In genomic region chr11:96175951-96176530, GRCm38 (mm10) we compare ENCODE assay signal across 24 mouse cellular contexts. TPM values are rescaled to one million over a fixed set of nuclear protein-coding genes. Genes with fewer than 3 reads are reported as not detected.
DNase-seq lines count a peak whose midpoint lies in the region; ATAC-seq lines count a peak whose summit lies in the region.
"Had no signal": no experiment of that assay in that cellular context is flagged by ENCODE, and none has a peak within 500 bp of the region (broad histone marks: within the 10 kb centered on the region; RNA-seq: fewer than 3 reads in every experiment).

No protein-coding gene starts in this region.

- no peaks in the 10 kb centered on the region for H3K9me3 ChIP-seq in hindbrain, embryonic 11.5 days (ENCODE audit: control insufficient read depth, low read length)
- 0 out of 2 replicates have a peak, but pooled peaks cover 4% of the 10 kb centered on the region for H3K9me3 ChIP-seq in hindbrain, embryonic 16.5 days (ENCODE audit: control insufficient read depth, low read length)
- no peaks in the 10 kb centered on the region for H3K9me3 ChIP-seq in midbrain, embryonic 11.5 days (ENCODE audit: control insufficient read depth, low read length)
- H3K9me3 ChIP-seq in midbrain, embryonic 16.5 days (replicated peaks; ENCODE audit: control insufficient read depth, low read length, poor library complexity, severe bottlenecking) = no peaks in the 10 kb centered on the region; the same call in 1 of the 2 replicates
- H3K9me3 ChIP-seq in embryonic facial prominence, embryonic 10.5 days = no peaks in the 10 kb centered on the region
- H3K9me3 ChIP-seq: embryonic facial prominence, embryonic 12.5 days; forebrain, embryonic 13.5 days; forebrain, embryonic 15.5 days had no signal

- no peak overlapping the region for H3K4me3 ChIP-seq in hindbrain, embryonic 11.5 days (ENCODE audit: low read depth, low read length)
- H3K4me3 ChIP-seq in hindbrain, embryonic 16.5 days (ENCODE audit: low read length) = no peak overlapping the region
- no peak overlapping the region for H3K4me3 ChIP-seq in midbrain, embryonic 11.5 days (ENCODE audit: low read depth, low read length)
- no peak overlapping the region for H3K4me3 ChIP-seq in midbrain, embryonic 16.5 days (ENCODE audit: low read depth, low read length)
- no peak overlapping the region for H3K4me3 ChIP-seq in embryonic facial prominence, embryonic 10.5 days
- H3K4me3 ChIP-seq: embryonic facial prominence, embryonic 12.5 days; forebrain, embryonic 13.5 days; forebrain, embryonic 15.5 days had no signal

- no peak overlapping the region for H3K27ac ChIP-seq in hindbrain, embryonic 11.5 days (ENCODE audit: low read depth, low read length)
- no peak overlapping the region for H3K27ac ChIP-seq in hindbrain, embryonic 16.5 days (ENCODE audit: low read depth, low read length)
- no peak overlapping the region for H3K27ac ChIP-seq in midbrain, embryonic 11.5 days (ENCODE audit: low read depth, low read length)
- H3K27ac ChIP-seq in midbrain, embryonic 16.5 days (ENCODE audit: low read length) = no peak overlapping the region
- H3K27ac ChIP-seq in embryonic facial prominence, embryonic 10.5 days (replicated peaks) = no peak overlapping the region
- H3K27ac ChIP-seq: embryonic facial prominence, embryonic 12.5 days; forebrain, embryonic 13.5 days; forebrain, embryonic 15.5 days had no signal

- no peak overlapping the region for H3K4me2 ChIP-seq in hindbrain, embryonic 11.5 days (replicated peaks; ENCODE audit: low read depth, low read length)
- no peak overlapping the region for H3K4me2 ChIP-seq in hindbrain, embryonic 16.5 days (ENCODE audit: low read length)
- no peak overlapping the region for H3K4me2 ChIP-seq in midbrain, embryonic 11.5 days
- no peak overlapping the region for H3K4me2 ChIP-seq in midbrain, embryonic 16.5 days (ENCODE audit: low read length)
- H3K4me2 ChIP-seq: embryonic facial prominence, embryonic 12.5 days; forebrain, embryonic 13.5 days; forebrain, embryonic 15.5 days had no signal

- H3K9ac ChIP-seq in hindbrain, embryonic 11.5 days (ENCODE audit: low read depth, low read length) = no peak overlapping the region
- H3K9ac ChIP-seq in hindbrain, embryonic 16.5 days (ENCODE audit: low read depth, low read length) = no peak overlapping the region
- H3K9ac ChIP-seq in midbrain, embryonic 11.5 days (ENCODE audit: low read length) = no peak overlapping the region
- H3K9ac ChIP-seq in midbrain, embryonic 16.5 days (ENCODE audit: low read depth, low read length) = no peak overlapping the region
- H3K9ac ChIP-seq: embryonic facial prominence, embryonic 12.5 days; forebrain, embryonic 13.5 days; forebrain, embryonic 15.5 days; forebrain, postnatal 0 days had no signal

- no peak for ATAC-seq in hindbrain, embryonic 11.5 days (ENCODE audit: low FRiP score)
- no peak for ATAC-seq in hindbrain, embryonic 16.5 days
- no peak for ATAC-seq in midbrain, embryonic 11.5 days (ENCODE audit: low FRiP score)
- ATAC-seq in midbrain, embryonic 16.5 days = no peak
- ATAC-seq: forebrain, embryonic 13.5 days; forebrain, embryonic 15.5 days; forebrain, postnatal 0 days had no signal

- DNase-seq in embryo, embryonic 9.5 days (ENCODE audit: extremely low spot score) = peak; percentile 24
- no peak for DNase-seq in embryo, embryonic 10 days (ENCODE audit: low spot score)
- peak; percentile 50 for DNase-seq in hindbrain, embryonic 11.5 days (ENCODE audit: low spot score)
- DNase-seq in midbrain, embryonic 11.5 days (ENCODE audit: low spot score, missing footprints) = peak; percentile 95
- peak; percentile 12 for DNase-seq in embryonic facial prominence, embryonic 10.5 days (ENCODE audit: low spot score)
- DNase-seq in right cerebral cortex, postnatal 4 days = no peak
- DNase-seq: adrenal gland, adult 2 months; adrenal gland, postnatal 10 days; adrenal gland, postnatal 25 days; cerebellum, adult 11 months; cerebellum, adult 18-20 months; cerebellum, adult 8-10 months; cerebellum, adult 9-11 months; cerebellum, postnatal 14 days; cerebellum, postnatal 36 days had no signal

- WGBS in hindbrain, embryonic 11.5 days = under 1% methylated on average over 9 of the region's 9 CpGs
- 1% methylated on average over 9 of the region's 9 CpGs for WGBS in hindbrain, embryonic 16.5 days
- WGBS in midbrain, embryonic 11.5 days = 2% methylated on average over 9 of the region's 9 CpGs
- 3% methylated on average over 9 of the region's 9 CpGs for WGBS in midbrain, embryonic 16.5 days
- 3% methylated on average over 9 of the region's 9 CpGs for WGBS in embryonic facial prominence, embryonic 10.5 days

- H3K36me3 ChIP-seq in hindbrain, embryonic 11.5 days (ENCODE audit: control insufficient read depth, insufficient read depth, low read length) = no peaks in the 10 kb centered on the region
- H3K36me3 ChIP-seq in hindbrain, embryonic 16.5 days (ENCODE audit: control insufficient read depth, insufficient read depth, low read length) = no peaks in the 10 kb centered on the region
- H3K36me3 ChIP-seq in midbrain, embryonic 11.5 days (ENCODE audit: control insufficient read depth, insufficient read depth, low read length) = no peaks in the 10 kb centered on the region
- no peaks in the 10 kb centered on the region for H3K36me3 ChIP-seq in midbrain, embryonic 16.5 days (ENCODE audit: control insufficient read depth, insufficient read depth, low read length)
- no peaks in the 10 kb centered on the region for H3K36me3 ChIP-seq in embryonic facial prominence, embryonic 10.5 days (replicated peaks)
- H3K36me3 ChIP-seq: embryonic facial prominence, embryonic 12.5 days; forebrain, embryonic 15.5 days had no signal

- peaks cover 95% of the 10 kb centered on the region for H3K27me3 ChIP-seq in hindbrain, embryonic 11.5 days (ENCODE audit: control insufficient read depth, insufficient read depth, low read length)
- peaks cover 74% of the 10 kb centered on the region for H3K27me3 ChIP-seq in hindbrain, embryonic 16.5 days (replicated peaks; ENCODE audit: control insufficient read depth, insufficient read depth, low read length)
- peaks cover 96% of the 10 kb centered on the region for H3K27me3 ChIP-seq in midbrain, embryonic 11.5 days (ENCODE audit: control insufficient read depth, insufficient read depth, low read length)
- peaks cover 87% of the 10 kb centered on the region for H3K27me3 ChIP-seq in midbrain, embryonic 16.5 days (ENCODE audit: control insufficient read depth, insufficient read depth, low read depth, low read length)
- H3K27me3 ChIP-seq in embryonic facial prominence, embryonic 10.5 days (replicated peaks; ENCODE audit: low read depth, poor library complexity, severe bottlenecking) = peaks cover 100% of the 10 kb centered on the region

- no peaks in the 10 kb centered on the region for H3K4me1 ChIP-seq in hindbrain, embryonic 11.5 days (replicated peaks; ENCODE audit: control insufficient read depth, insufficient read depth, low read length)
- no peaks in the 10 kb centered on the region for H3K4me1 ChIP-seq in hindbrain, embryonic 16.5 days (ENCODE audit: control insufficient read depth, insufficient read depth, low read depth, low read length)
- H3K4me1 ChIP-seq in midbrain, embryonic 11.5 days (ENCODE audit: control insufficient read depth, insufficient read depth, low read length) = no peaks in the 10 kb centered on the region
- H3K4me1 ChIP-seq in midbrain, embryonic 16.5 days (ENCODE audit: control insufficient read depth, insufficient read depth, low read length) = no peaks in the 10 kb centered on the region
- no peaks in the 10 kb centered on the region for H3K4me1 ChIP-seq in embryonic facial prominence, embryonic 10.5 days
- H3K4me1 ChIP-seq: embryonic facial prominence, embryonic 12.5 days; forebrain, embryonic 13.5 days; forebrain, embryonic 15.5 days had no signal

RNA-seq across cellular contexts. Expression of gene Hoxb13, which starts 18.1 kb away (rescaled TPM):
- polyA plus RNA-seq in hindbrain, embryonic 11.5 days (2014; fragmentation: Nextera tagmentation; extraction: Ambion mirVana) = not detected in 2 replicates
- not detected in 2 replicates for polyA plus RNA-seq in hindbrain, embryonic 16.5 days (2015; fragmentation: Nextera tagmentation; extraction: Ambion mirVana)
- polyA plus RNA-seq in midbrain, embryonic 11.5 days (2014; fragmentation: Nextera tagmentation; extraction: Ambion mirVana) = not detected in 2 replicates
- not detected in 2 replicates for polyA plus RNA-seq in midbrain, embryonic 16.5 days (2015; fragmentation: Nextera tagmentation; extraction: Ambion mirVana)
- polyA plus RNA-seq in embryonic facial prominence, embryonic 10.5 days (2016; fragmentation: Nextera tagmentation; extraction: Ambion mirVana) = not detected in 2 replicates
- polyA plus RNA-seq: adrenal gland, adult 2 months; brain, embryonic 14.5 days; embryonic facial prominence, embryonic 12.5 days; embryonic facial prominence, embryonic 14.5 days; forebrain, embryonic 11.5 days; forebrain, embryonic 13.5 days; forebrain, embryonic 15.5 days; forebrain, postnatal 0 days had no signal

RNA-seq across cellular contexts. Expression of gene Ttll6, which starts 42.5 kb away (rescaled TPM):
- 0.07 and 0.12 TPM in 2 replicates for polyA plus RNA-seq in hindbrain, embryonic 11.5 days (2014; fragmentation: Nextera tagmentation; extraction: Ambion mirVana)
- polyA plus RNA-seq in hindbrain, embryonic 16.5 days (2015; fragmentation: Nextera tagmentation; extraction: Ambion mirVana) = 0.27 and 0.36 TPM in 2 replicates
- not detected in 2 replicates for polyA plus RNA-seq in midbrain, embryonic 11.5 days (2014; fragmentation: Nextera tagmentation; extraction: Ambion mirVana)
- 0.31 and 0.35 TPM in 2 replicates for polyA plus RNA-seq in midbrain, embryonic 16.5 days (2015; fragmentation: Nextera tagmentation; extraction: Ambion mirVana)
- not detected in 2 replicates for polyA plus RNA-seq in embryonic facial prominence, embryonic 10.5 days (2016; fragmentation: Nextera tagmentation; extraction: Ambion mirVana)
- polyA plus RNA-seq: adrenal gland, adult 2 months; forebrain, embryonic 11.5 days had no signal

Comparison
In these comparisons a context has a peak if more than half of its experiments do, and no peak if none do; other contexts are left out.
1. DNase-seq: peak in embryo, embryonic 9.5 days (single experiment), hindbrain, embryonic 11.5 days (single experiment), midbrain, embryonic 11.5 days (single experiment) and embryonic facial prominence, embryonic 10.5 days (single experiment); none in embryo, embryonic 10 days (single experiment) and right cerebral cortex, postnatal 4 days (single experiment).